Mouse (Mus musculus): ENCODE measurements around the gene Eml2.

DNA sequence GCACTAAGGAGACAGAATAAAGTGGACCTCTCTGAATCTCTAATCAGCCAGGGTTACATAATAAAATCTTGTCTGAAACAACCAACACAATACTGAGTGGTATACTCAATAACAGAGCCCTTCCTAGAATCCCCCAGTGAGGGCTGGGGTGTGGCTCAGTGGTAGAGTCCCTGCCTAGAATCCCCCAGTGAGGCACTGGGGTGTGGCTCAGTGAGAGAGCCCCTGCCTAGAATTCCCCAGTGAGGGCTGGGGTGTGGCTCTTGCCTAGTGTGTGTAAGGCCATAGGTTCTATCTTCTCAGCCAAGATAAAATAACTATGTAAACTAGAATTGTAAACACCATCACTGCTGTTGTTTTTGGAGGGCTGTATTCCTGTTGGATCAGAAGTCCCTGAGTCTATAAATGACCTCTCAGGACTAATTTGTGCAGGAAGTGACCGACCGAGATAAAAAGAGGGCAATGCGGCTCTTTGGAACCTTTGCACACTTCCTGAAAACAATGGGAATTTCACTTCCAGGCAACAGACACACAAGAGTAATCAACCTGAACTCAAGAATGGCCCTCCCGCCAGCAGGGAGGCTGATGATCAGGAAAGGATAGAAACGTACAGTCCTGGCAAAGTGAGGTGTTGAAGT, 34.9 kb downstream of the Eml2 start:
- TF ChIP-seq CTCF (IDR thresholded peaks at IDR 0.05; ENCODE audit: low read depth) (no peak), EP300 (IDR thresholded peaks at IDR 0.05; ENCODE audit: low read depth) (no peak)

Measured in heart, postnatal 0 days (tissue).